Mouse (Mus musculus) megakaryocyte, embryonic 14.5 days (primary cell): ENCODE results near the gene Vmn2r99.

Experiments
- FLI1 ChIP-seq: IDR thresholded peaks from 2 replicates; pipeline ENCODE4 v1.6.1; 2012; ENCODE audit warnings: low read length, inconsistent platforms, mixed read lengths
- GATA1 ChIP-seq: IDR thresholded peaks from 3 replicates; pipeline ENCODE4 v1.6.1; 2012; ENCODE audit warnings: mixed read lengths, low read length, inconsistent platforms, borderline replicate concordance

DNA sequence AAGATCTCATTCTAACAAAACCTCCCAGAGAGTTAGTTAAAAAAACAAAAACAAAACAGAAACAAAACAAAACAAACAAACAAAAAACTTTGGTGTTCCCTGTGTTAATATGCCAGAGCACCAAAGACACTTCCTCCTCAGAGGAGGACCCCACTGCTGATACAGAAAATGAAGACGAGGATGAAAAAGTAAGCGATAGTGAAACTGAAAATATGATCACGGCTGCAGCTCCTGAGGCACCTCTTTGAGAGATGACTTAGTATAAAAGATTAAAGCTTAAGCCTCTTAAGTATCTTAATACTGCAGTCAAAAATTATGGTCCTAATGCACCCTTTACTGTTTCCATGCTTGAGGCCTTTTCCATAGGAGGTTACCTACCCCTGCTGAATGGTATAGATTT lies 75.9 kb downstream of the Vmn2r99 start:
- TF ChIP-seq GATA1 (no peak), FLI1 (no peak)
